Mouse (Mus musculus) lung, embryonic 16.5 days (tissue): ENCODE data around the gene Dnajb2. TPM values are rescaled to one million over a fixed set of nuclear protein-coding genes. Genes with fewer than 3 reads are reported as not detected.
"Not testable (repeated sequence)": the region's sequence is repeated elsewhere in the genome, so short reads cannot be mapped to it uniquely, and the experiment has no call there.

Experiments
- ATAC-seq: fragments of 200-750 bp; cut with Nextera tagmentation; 2 replicates; pipeline ENCODE4 v1.8.0; 2017; ENCODE audit warnings: low read depth, mild to moderate bottlenecking, moderate library complexity
- H3K27ac ChIP-seq: fragments of 300-500 bp; sonication (generic); 2 replicates; pipeline ENCODE4 v1.5.1; 2014; ENCODE audit warnings: mild to moderate bottlenecking, control low read depth, low read length
- H3K27me3 ChIP-seq: fragments of 300-500 bp; sonication (generic); 2 replicates; pipeline ENCODE4 v1.6.1; 2014; ENCODE audit warnings: low read depth, low read length, mixed read lengths; ENCODE audit not compliant: control insufficient read depth, insufficient read depth
- H3K36me3 ChIP-seq: fragments of 300-500 bp; sonication (generic); 2 replicates; pipeline ENCODE4 v1.6.1; 2014; ENCODE audit warnings: low read length; ENCODE audit not compliant: control insufficient read depth, insufficient read depth
- H3K4me1 ChIP-seq: fragments of 300-500 bp; sonication (generic); replicated peaks from 2 replicates; pipeline ENCODE4 v1.6.1; 2014; ENCODE audit warnings: low read length, mixed read lengths; ENCODE audit not compliant: control insufficient read depth, insufficient read depth
- H3K4me2 ChIP-seq: fragments of 300-500 bp; sonication (generic); 2 replicates; pipeline ENCODE4 v1.6.1; 2014; ENCODE audit warnings: low read depth, low read length, control low read depth
- H3K4me3 ChIP-seq: fragments of 300-500 bp; sonication (generic); 2 replicates; pipeline ENCODE4 v1.5.1; 2014; ENCODE audit warnings: mild to moderate bottlenecking, low read length, control low read depth
- H3K9ac ChIP-seq: fragments of 300-500 bp; sonication (generic); 2 replicates; pipeline ENCODE4 v1.6.1; 2014; ENCODE audit warnings: low read length, control low read depth
- H3K9me3 ChIP-seq: fragments of 300-500 bp; sonication (generic); 2 replicates; pipeline ENCODE4 v1.6.1; 2016; ENCODE audit warnings: low read length; ENCODE audit not compliant: control insufficient read depth
- WGBS: fragments of 180-500 bp; shearing (Covaris S2); extraction: QIAGEN DNeasy Blood & Tissue Kit; methylation state at CpG from one replicate; pipeline ENCODE4 v1.1.7; 2014; 5-methylcytosine and 5-hydroxymethylcytosine counted together
- polyA plus RNA-seq: library from polyadenylated mRNA; unstranded; fragments of >200 nt; fragmentation: Nextera tagmentation; extraction: Ambion mirVana; gene quantifications from 2 replicates; pipeline ENCODE4 v1.2.1, GENCODE M21; 2015

The Dnajb2 gene
- polyA plus RNA-seq, 1 experiment from 2014 or later, result 32.7 TPM

DNA sequence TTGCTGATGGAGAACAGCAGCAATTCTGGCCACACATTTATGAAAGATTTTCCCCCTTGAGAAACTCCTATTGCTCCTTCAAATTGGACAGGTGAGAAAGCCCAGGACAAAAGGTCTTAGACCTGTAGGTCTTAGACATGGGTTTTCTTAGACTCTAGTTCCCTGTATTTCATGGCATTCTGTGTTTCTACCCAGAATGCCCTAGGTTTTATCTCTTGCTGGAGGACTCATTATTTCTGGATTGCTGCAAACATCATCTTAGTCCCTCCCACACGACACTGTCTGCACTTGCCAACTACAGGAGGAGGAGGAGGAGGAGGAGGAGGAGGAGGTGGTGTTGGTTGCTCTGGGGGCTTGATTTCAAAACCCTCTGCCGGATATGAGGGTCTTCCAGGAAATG lies 10.1 kb upstream of the Dnajb2 start:
- H3K4me3 ChIP-seq, result no peak overlapping the region
- H3K4me1 ChIP-seq, result no peaks in the 10 kb centered on the region
- no peaks in the 10 kb centered on the region for H3K36me3 ChIP-seq
- no peak for ATAC-seq
- H3K9ac ChIP-seq, result no peak overlapping the region
- H3K27ac ChIP-seq, result no peak overlapping the region
- no peak overlapping the region for H3K4me2 ChIP-seq
- 48% methylated on average over 2 of the region's 2 CpGs for WGBS
- no peaks in the 10 kb centered on the region; the same call in 1 of the 2 replicates for H3K27me3 ChIP-seq
- H3K9me3 ChIP-seq, result no peaks in the 10 kb centered on the region

DNA sequence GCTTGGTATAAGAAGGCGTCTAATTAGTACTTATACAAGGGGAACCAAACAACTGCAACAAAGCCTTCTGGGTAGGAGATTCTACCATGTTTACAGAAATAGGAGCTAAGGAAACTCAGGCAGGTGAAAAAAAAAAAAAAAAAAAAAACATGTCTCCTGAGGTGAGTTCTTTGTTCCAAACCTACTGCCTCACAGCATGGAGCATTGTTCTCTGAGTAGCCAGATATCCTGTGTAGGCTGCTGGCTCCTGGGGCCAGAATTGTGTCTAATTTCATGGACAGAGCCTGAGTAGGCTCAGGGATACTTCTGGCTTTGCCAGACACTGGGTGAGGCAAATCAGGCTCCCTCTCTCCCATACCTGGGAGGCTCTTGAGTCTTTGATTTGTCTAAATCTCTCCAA lies 8.6 kb upstream of the Dnajb2 start:
- H3K9me3 ChIP-seq, result no peaks in the 10 kb centered on the region
- 89% methylated on average over 1 of the region's 1 CpGs for WGBS
- no peak for ATAC-seq
- no peaks in the 10 kb centered on the region for H3K4me1 ChIP-seq
- no peak overlapping the region for H3K4me3 ChIP-seq
- no peaks in the 10 kb centered on the region for H3K27me3 ChIP-seq
- no peak overlapping the region for H3K9ac ChIP-seq
- no peaks in the 10 kb centered on the region for H3K36me3 ChIP-seq
- no peak overlapping the region for H3K27ac ChIP-seq
- no peak overlapping the region for H3K4me2 ChIP-seq

DNA sequence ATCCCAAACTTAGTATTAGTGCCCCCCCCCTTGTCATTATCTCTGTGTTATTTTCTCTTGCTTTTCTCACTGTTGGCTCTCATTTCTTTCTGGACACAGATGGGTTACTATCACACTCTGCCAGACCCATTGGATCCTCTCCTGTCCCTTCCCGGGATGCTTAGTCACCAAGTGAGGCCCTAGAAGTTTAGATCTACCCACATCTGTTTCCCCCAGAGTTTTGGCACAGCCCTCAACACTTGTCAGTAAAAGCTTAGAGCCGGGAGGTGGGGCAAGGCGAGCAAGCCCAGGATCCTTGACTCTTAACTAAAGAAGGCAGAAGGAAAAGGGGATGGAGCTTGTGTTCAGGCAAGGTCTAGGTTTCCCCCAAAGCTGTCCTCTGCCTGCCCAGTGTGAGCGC lies 7.0 kb upstream of the Dnajb2 start:
- Histone ChIP-seq H3K4me2 (no peak overlapping the region), H3K4me3 (no peak overlapping the region), H3K27me3 (no peaks in the 10 kb centered on the region), H3K9ac (no peak overlapping the region), H3K4me1 (no peaks in the 10 kb centered on the region), H3K27ac (no peak overlapping the region), H3K9me3 (no peaks in the 10 kb centered on the region), H3K36me3 (no peaks in the 10 kb centered on the region)
- no peak for ATAC-seq
- WGBS, result 58% methylated on average over 4 of the region's 4 CpGs

DNA sequence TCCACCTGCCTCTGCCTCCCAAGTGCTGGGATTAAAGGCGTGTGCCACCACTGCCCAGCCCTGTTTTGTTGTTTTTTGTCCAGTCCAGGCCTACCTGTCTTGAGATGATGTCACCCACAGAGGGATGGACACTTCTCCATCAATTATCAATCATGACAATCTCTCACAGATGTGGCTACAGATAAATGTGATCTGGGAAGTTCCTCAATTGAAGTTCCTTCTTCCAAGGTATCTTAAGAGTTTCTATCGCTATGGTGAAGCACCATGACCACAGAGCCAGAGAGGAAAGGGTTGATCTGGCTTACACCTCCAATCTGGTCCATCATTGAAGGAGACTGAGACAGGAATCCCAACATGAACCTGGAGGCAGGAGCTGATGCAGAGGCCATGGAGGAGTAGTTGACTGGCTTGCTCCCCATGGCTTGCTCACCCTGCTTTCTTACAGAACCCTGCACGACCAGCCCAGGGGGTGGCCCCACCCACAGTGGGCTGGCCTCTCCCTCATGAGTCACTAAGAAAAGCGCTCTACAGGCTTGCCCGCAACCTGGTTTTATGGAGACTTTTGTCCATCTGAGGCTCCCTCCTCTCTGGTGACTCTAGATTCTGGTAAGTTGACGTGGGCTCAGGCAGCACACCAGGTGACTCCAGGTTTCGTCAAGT lies 5.7 kb upstream of the Dnajb2 start:
- H3K9ac ChIP-seq, result no peak overlapping the region
- no peaks in the 10 kb centered on the region for H3K36me3 ChIP-seq
- no peaks in the 10 kb centered on the region for H3K9me3 ChIP-seq
- no peaks in the 10 kb centered on the region for H3K27me3 ChIP-seq
- H3K27ac ChIP-seq, result no peak overlapping the region
- H3K4me2 ChIP-seq, result no peak overlapping the region
- H3K4me3 ChIP-seq, result no peak overlapping the region
- H3K4me1 ChIP-seq, result peaks cover 2% of the 10 kb centered on the region; the same call in 1 of the 2 replicates
- ATAC-seq, result no peak
- 55% methylated on average over 7 of the region's 7 CpGs for WGBS

DNA sequence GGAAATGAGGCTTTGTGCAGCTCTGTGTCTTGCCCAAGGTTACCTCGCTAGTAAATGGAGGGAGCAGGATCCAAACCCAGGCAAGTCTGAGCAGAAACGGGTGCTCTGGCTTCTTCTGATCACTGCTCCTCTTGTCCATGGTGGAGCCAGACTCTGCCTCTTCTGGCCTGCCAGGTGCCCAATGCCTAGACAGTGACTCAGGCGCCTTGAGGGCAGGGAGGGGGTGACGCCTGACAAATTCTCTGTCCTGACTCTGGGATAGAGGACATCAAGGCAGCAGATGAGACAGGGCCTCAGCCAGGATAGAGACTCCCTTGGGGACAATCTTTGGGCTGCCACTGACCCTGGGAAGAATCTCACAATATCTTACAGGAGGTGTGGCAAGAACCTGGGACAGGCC lies 5.0 kb upstream of the Dnajb2 start:
- Histone ChIP-seq H3K4me2 (no peak overlapping the region), H3K27me3 (no peaks in the 10 kb centered on the region), H3K9ac (no peak overlapping the region), H3K4me1 (peaks cover 6% of the 10 kb centered on the region; the same call in 1 of the 2 replicates), H3K4me3 (no peak overlapping the region), H3K27ac (no peak overlapping the region), H3K36me3 (no peaks in the 10 kb centered on the region), H3K9me3 (no peaks in the 10 kb centered on the region)
- WGBS, result 80% methylated on average over 4 of the region's 4 CpGs
- no peak for ATAC-seq

DNA sequence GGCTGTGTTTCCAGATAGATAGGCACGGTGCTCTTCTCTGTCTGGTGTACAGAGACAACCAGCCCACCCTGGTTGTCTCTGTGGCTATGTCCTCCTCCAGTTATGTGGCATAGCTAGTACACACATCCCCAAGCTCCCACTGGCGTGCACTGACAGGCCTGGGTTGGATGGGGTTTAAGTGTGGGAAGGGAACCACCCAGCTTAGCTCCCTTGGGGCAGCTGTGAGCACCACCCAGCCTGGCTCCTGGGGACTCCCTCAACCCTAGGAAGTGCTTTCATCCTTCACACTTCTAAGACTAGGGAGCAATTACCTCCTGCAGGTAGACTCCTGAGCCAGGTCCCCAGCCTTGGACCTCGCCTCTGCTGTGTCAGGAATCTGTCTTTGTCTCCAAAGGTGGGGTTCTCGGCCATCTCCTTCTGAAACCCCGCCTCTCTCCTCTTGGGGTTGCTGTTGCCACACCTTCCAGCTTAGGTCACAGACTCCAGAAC lies 4.5 kb upstream of the Dnajb2 start, which contains the start of gene A630095N17Rik:
A630095N17Rik (minus strand) TSS at position 439 of the 489 bp plus-strand sequence.
- peaks cover 6% of the 10 kb centered on the region; the same call in 1 of the 2 replicates for H3K4me1 ChIP-seq
- no peak within 1 kb of the TSS for H3K4me3 ChIP-seq
- no peaks in the 10 kb centered on the region for H3K9me3 ChIP-seq
- no peaks in the 10 kb centered on the region for H3K27me3 ChIP-seq
- no peak within 1 kb of the TSS for H3K9ac ChIP-seq
- H3K4me2 ChIP-seq, result no peak within 1 kb of the TSS
- ATAC-seq, result no peak
- no peaks in the 10 kb centered on the region for H3K36me3 ChIP-seq
- H3K27ac ChIP-seq, result no peak within 1 kb of the TSS
- WGBS, result 52% methylated on average over 5 of the region's 5 CpGs

DNA sequence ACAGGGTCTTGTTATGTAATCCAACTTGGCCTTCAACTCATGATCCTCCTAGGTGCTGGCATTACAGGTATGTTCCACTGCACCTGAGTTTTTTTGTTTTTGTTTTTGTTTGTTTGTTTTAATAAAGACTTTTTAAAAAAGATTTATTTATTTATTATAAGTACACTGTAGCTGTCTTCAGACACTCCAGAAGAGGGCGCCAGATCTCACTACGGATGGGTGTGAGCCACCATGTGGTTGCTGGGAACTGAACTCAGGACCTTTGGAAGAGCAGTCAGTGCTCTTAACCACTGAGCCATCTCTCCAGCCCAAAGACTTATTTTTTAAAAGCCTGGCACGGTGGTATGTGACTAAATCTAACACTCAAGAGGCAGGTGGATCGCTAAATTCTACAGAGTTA lies 3.7 kb upstream of the Dnajb2 start:
- not testable (repeated sequence) for H3K36me3 ChIP-seq, H3K4me3 ChIP-seq, H3K9me3 ChIP-seq, H3K9ac ChIP-seq, H3K27ac ChIP-seq, H3K27me3 ChIP-seq, ATAC-seq, H3K4me2 ChIP-seq
- 61% methylated on average over 4 of the region's 4 CpGs for WGBS
- peaks cover 11% of the 10 kb centered on the region for H3K4me1 ChIP-seq

DNA sequence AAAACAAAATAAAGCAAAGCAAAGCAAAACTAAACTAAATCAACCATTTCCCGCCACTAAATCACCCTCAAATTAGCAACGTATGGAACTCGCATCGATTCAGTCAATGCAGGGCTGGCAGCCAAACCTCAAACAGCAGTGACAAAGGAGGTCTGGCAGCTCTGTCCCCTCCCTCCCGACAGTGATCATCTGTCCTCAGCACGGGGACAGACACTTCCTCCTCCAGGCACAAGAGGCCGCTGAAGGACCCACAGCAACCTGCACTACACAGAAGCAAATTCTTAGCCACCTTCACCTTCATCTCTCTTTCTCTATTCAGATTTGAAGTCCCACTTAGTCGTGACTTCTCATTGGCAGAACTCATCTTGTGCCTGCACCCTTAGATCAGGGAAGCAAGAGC lies 1.6 kb upstream of the Dnajb2 start:
- Histone ChIP-seq H3K9me3 (no peaks in the 10 kb centered on the region), H3K4me1 (peaks cover 11% of the 10 kb centered on the region), H3K4me3 (no peak overlapping the region), H3K4me2 (no peak overlapping the region), H3K27ac (no peak overlapping the region), H3K27me3 (no peaks in the 10 kb centered on the region), H3K36me3 (no peaks in the 10 kb centered on the region), H3K9ac (no peak overlapping the region)
- peak; percentile 39; the same call in 1 of the 2 replicates for ATAC-seq
- under 1% methylated on average over 8 of the region's 8 CpGs for WGBS

DNA sequence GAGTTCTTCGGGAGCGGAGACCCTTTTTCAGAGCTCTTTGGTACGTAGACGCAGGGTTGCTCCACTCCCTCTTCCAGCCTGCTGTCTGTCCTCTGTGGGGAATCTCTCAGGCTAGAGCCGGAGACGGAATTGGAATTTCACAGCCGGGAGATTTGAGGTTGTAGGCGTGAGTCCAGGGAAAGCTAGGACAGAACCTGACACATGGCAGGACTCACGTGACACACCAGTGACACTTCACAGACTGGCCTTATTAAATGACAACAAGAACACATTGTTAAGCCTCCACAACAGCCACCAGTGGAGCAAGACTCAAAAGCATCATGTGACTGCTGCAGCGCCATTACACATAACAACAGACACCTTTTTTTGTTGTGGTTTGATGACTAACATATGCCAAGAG lies 3.4 kb downstream of the Dnajb2 start:
- Histone ChIP-seq H3K4me3 (no peak overlapping the region), H3K9me3 (no peaks in the 10 kb centered on the region), H3K36me3 (peaks cover 3% of the 10 kb centered on the region; the same call in 1 of the 2 replicates), H3K27ac (no peak overlapping the region), H3K27me3 (no peaks in the 10 kb centered on the region), H3K9ac (no peak overlapping the region), H3K4me1 (peaks cover 11% of the 10 kb centered on the region), H3K4me2 (no peak overlapping the region)
- ATAC-seq, result no peak
- WGBS, result 77% methylated on average over 10 of the region's 10 CpGs
